Mouse (Mus musculus) lung, embryonic 16.5 days (tissue): ENCODE data around the gene Dusp14. TPM values are rescaled to one million over a fixed set of nuclear protein-coding genes. Genes with fewer than 3 reads are reported as not detected.

ENCODE experiments used
- ATAC-seq: fragments of 200-750 bp; cut with Nextera tagmentation; 2 replicates; pipeline ENCODE4 v1.8.0; 2017; ENCODE audit warnings: low read depth, mild to moderate bottlenecking, moderate library complexity
- H3K27ac ChIP-seq: fragments of 300-500 bp; sonication (generic); 2 replicates; pipeline ENCODE4 v1.5.1; 2014; ENCODE audit warnings: mild to moderate bottlenecking, control low read depth, low read length
- H3K27me3 ChIP-seq: fragments of 300-500 bp; sonication (generic); 2 replicates; pipeline ENCODE4 v1.6.1; 2014; ENCODE audit warnings: low read depth, low read length, mixed read lengths; ENCODE audit not compliant: control insufficient read depth, insufficient read depth
- H3K36me3 ChIP-seq: fragments of 300-500 bp; sonication (generic); 2 replicates; pipeline ENCODE4 v1.6.1; 2014; ENCODE audit warnings: low read length; ENCODE audit not compliant: control insufficient read depth, insufficient read depth
- H3K4me1 ChIP-seq: fragments of 300-500 bp; sonication (generic); replicated peaks from 2 replicates; pipeline ENCODE4 v1.6.1; 2014; ENCODE audit warnings: low read length, mixed read lengths; ENCODE audit not compliant: control insufficient read depth, insufficient read depth
- H3K4me2 ChIP-seq: fragments of 300-500 bp; sonication (generic); 2 replicates; pipeline ENCODE4 v1.6.1; 2014; ENCODE audit warnings: low read depth, low read length, control low read depth
- H3K4me3 ChIP-seq: fragments of 300-500 bp; sonication (generic); 2 replicates; pipeline ENCODE4 v1.5.1; 2014; ENCODE audit warnings: mild to moderate bottlenecking, low read length, control low read depth
- H3K9ac ChIP-seq: fragments of 300-500 bp; sonication (generic); 2 replicates; pipeline ENCODE4 v1.6.1; 2014; ENCODE audit warnings: low read length, control low read depth
- H3K9me3 ChIP-seq: fragments of 300-500 bp; sonication (generic); 2 replicates; pipeline ENCODE4 v1.6.1; 2016; ENCODE audit warnings: low read length; ENCODE audit not compliant: control insufficient read depth
- WGBS: fragments of 180-500 bp; shearing (Covaris S2); extraction: QIAGEN DNeasy Blood & Tissue Kit; methylation state at CpG from one replicate; pipeline ENCODE4 v1.1.7; 2014; 5-methylcytosine and 5-hydroxymethylcytosine counted together
- polyA plus RNA-seq: library from polyadenylated mRNA; unstranded; fragments of >200 nt; fragmentation: Nextera tagmentation; extraction: Ambion mirVana; gene quantifications from 2 replicates; pipeline ENCODE4 v1.2.1, GENCODE M21; 2015

Dusp14 gene
- polyA plus RNA-seq, 1 experiment from 2014 or later, result 26.1 TPM

DNA sequence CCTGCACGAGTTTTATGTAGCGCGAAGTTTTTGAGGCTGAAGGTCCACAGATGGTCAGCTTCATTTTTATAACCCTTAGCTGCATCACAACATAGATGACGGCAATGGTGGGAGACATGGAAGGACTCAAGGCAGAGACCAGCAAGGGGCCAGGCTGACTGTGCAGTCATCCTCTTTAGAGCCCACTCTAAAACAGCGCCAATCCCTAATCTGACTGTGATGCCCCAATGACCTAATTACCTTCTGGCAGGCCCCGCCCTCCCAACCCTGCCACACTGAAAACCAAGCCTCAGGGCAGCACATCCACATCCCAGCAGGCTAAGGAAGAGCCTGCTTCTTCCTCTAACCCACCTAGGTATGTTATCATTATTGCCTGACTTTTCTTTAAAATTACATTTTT, 8.4 kb downstream of the Dusp14 start:
- Histone ChIP-seq H3K9ac (no peak overlapping the region), H3K4me3 (no peak overlapping the region), H3K4me1 (peaks cover 3% of the 10 kb centered on the region; the same call in 1 of the 2 replicates), H3K36me3 (no peaks in the 10 kb centered on the region), H3K27ac (no peak overlapping the region), H3K9me3 (no peaks in the 10 kb centered on the region), H3K27me3 (no peaks in the 10 kb centered on the region), H3K4me2 (no peak overlapping the region)
- ATAC-seq, result no peak
- 75% methylated on average over 6 of the region's 6 CpGs for WGBS

GRCm38 (mm10) chr11:84059784-84060183, 9.3 kb downstream of the Dusp14 start:
- WGBS, result 93% methylated on average over 2 of the region's 2 CpGs
- H3K4me3 ChIP-seq, result no peak overlapping the region
- no peak overlapping the region for H3K27ac ChIP-seq
- no peaks in the 10 kb centered on the region for H3K36me3 ChIP-seq
- H3K4me2 ChIP-seq, result no peak overlapping the region
- no peak overlapping the region for H3K9ac ChIP-seq
- H3K27me3 ChIP-seq, result no peaks in the 10 kb centered on the region
- ATAC-seq, result no peak
- H3K4me1 ChIP-seq, result peaks cover 2% of the 10 kb centered on the region; the same call in 1 of the 2 replicates
- H3K9me3 ChIP-seq, result no peaks in the 10 kb centered on the region

DNA sequence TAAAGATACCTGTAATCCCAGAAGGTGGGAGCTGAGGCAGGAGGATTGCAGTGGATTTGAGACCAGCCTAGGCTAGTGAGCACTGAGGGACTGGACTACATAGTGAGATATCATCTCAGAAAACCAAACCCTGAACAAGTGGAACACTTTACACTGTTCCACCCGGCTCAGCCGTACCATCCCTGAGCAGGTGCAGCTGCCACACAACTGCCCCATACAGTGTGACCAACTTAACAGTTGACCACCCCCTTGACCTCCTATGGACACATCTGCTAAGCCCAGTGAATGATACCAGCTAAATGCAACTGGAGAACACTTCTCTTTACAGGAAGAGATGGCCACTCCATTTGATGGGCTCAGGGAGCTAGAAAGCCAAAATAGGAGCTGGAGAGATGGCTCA, 11.6 kb downstream of the Dusp14 start:
- Histone ChIP-seq H3K9ac (no peak overlapping the region), H3K4me3 (no peak overlapping the region), H3K9me3 (no peaks in the 10 kb centered on the region), H3K27me3 (no peaks in the 10 kb centered on the region), H3K4me1 (peaks cover 6% of the 10 kb centered on the region), H3K27ac (no peak overlapping the region), H3K36me3 (no peaks in the 10 kb centered on the region), H3K4me2 (no peak overlapping the region)
- 91% methylated on average over 2 of the region's 2 CpGs for WGBS
- no peak for ATAC-seq

- Histone ChIP-seq H3K27ac (no peak overlapping the region; the same call in 1 of the 2 replicates), H3K4me3 (no peak overlapping the region), H3K4me2 (no peak overlapping the region), H3K9ac (no peak overlapping the region), H3K27me3 (no peaks in the 10 kb centered on the region), H3K36me3 (no peaks in the 10 kb centered on the region), H3K9me3 (no peaks in the 10 kb centered on the region), H3K4me1 (peaks cover 10% of the 10 kb centered on the region)
- ATAC-seq, result peak; percentile 11; the same call in 1 of the 2 replicates
- 63% methylated on average over 10 of the region's 10 CpGs for WGBS
Measured at GRCm38 (mm10) chr11:84053524-84054163, 15.4 kb downstream of the Dusp14 start.

DNA sequence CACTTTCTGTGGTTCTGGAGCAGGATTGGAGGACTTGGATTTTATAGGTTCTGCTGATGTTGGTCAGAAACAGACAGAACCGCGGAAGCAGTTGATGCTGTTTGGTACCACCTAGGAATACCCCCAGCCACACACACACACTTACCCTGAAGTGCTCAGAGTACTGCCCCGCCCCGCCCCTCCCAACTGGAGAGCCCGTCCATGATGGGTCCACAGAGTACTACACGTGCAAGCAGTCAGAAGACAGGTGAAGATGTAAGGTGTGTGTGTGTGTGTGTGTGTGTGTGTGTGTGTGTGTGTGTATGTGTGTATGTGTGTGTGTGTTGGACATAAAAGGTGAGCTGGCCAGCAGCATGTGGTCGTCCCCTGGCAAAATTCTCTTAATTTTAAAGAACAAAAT, 16.0 kb downstream of the Dusp14 start:
- Histone ChIP-seq H3K4me2 (no peak overlapping the region), H3K27ac (no peak overlapping the region), H3K27me3 (no peaks in the 10 kb centered on the region), H3K4me3 (no peak overlapping the region), H3K9ac (no peak overlapping the region), H3K9me3 (no peaks in the 10 kb centered on the region), H3K4me1 (peaks cover 12% of the 10 kb centered on the region), H3K36me3 (no peaks in the 10 kb centered on the region)
- 83% methylated on average over 7 of the region's 7 CpGs for whole genome bisulfite sequencing
- no peak for ATAC-seq

DNA sequence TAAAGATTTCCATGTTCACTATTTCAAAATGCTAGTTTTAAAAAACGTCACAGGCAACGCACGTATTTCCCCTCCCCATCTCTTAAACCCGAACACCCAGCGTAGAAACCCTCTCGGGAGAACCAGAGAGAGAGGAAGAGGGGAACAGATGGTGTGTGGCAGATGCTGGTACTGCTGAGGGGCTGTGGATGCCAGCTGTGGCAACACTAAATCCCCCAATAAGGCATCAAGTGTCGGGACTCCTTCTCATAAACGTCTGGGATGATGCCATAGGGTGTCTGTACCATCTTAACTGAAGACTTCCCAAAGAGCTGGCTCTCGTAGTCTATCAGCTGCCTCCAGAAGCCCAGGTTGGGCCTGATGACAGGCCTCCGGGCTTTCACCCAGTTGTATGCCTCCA, 20.6 kb downstream of the Dusp14 start:
- H3K4me1 ChIP-seq, result peaks cover 10% of the 10 kb centered on the region
- ATAC-seq, result no peak
- H3K27ac ChIP-seq, result no peak overlapping the region
- H3K9ac ChIP-seq, result no peak overlapping the region
- no peaks in the 10 kb centered on the region for H3K27me3 ChIP-seq
- WGBS, result 70% methylated on average over 10 of the region's 10 CpGs
- no peak overlapping the region for H3K4me2 ChIP-seq
- H3K9me3 ChIP-seq, result no peaks in the 10 kb centered on the region
- no peak overlapping the region for H3K4me3 ChIP-seq
- no peaks in the 10 kb centered on the region for H3K36me3 ChIP-seq

DNA sequence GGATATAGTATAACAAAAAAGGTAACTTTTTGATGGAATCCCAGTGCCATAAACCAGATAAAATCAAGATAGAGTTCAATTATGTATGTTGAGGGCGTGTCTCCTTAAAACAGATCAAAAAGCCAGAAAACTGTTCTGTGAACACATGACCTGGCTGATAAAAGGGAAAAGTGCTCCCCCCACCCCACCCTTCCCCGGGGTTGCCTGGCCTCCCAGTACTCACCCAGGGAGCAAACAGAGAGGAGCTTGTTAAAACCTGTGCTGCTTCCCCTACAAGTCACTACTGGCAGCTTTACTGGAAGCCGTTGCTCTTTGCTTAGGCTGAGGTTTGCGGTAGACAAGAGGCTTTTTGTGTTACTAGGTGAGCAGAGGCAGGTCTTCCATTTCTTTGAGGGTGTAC, 21.8 kb downstream of the Dusp14 start:
- peak overlapping the region; percentile 26 for H3K27ac ChIP-seq
- H3K36me3 ChIP-seq, result no peaks in the 10 kb centered on the region
- H3K9ac ChIP-seq, result no peak overlapping the region
- WGBS, result 50% methylated on average over 4 of the region's 4 CpGs
- no peak overlapping the region for H3K4me3 ChIP-seq
- peaks cover 9% of the 10 kb centered on the region; the same call in 1 of the 2 replicates for H3K4me1 ChIP-seq
- no peaks in the 10 kb centered on the region for H3K9me3 ChIP-seq
- no peak overlapping the region for H3K4me2 ChIP-seq
- peak; percentile 37; the same call in 1 of the 2 replicates for ATAC-seq
- no peaks in the 10 kb centered on the region for H3K27me3 ChIP-seq

- no peak for ATAC-seq
- 21% methylated on average over 1 of the region's 1 CpGs for WGBS
- H3K27me3 ChIP-seq, result no peaks in the 10 kb centered on the region
- H3K9me3 ChIP-seq, result no peaks in the 10 kb centered on the region
- no peak overlapping the region for H3K4me2 ChIP-seq
- no peak overlapping the region for H3K9ac ChIP-seq
- no peak overlapping the region for H3K27ac ChIP-seq
- H3K36me3 ChIP-seq, result no peaks in the 10 kb centered on the region; the same call in 1 of the 2 replicates
- H3K4me3 ChIP-seq, result no peak overlapping the region
- peaks cover 9% of the 10 kb centered on the region; the same call in 1 of the 2 replicates for H3K4me1 ChIP-seq
Measured at GRCm38 (mm10) chr11:84044988-84045387, 24.1 kb downstream of the Dusp14 start.

DNA sequence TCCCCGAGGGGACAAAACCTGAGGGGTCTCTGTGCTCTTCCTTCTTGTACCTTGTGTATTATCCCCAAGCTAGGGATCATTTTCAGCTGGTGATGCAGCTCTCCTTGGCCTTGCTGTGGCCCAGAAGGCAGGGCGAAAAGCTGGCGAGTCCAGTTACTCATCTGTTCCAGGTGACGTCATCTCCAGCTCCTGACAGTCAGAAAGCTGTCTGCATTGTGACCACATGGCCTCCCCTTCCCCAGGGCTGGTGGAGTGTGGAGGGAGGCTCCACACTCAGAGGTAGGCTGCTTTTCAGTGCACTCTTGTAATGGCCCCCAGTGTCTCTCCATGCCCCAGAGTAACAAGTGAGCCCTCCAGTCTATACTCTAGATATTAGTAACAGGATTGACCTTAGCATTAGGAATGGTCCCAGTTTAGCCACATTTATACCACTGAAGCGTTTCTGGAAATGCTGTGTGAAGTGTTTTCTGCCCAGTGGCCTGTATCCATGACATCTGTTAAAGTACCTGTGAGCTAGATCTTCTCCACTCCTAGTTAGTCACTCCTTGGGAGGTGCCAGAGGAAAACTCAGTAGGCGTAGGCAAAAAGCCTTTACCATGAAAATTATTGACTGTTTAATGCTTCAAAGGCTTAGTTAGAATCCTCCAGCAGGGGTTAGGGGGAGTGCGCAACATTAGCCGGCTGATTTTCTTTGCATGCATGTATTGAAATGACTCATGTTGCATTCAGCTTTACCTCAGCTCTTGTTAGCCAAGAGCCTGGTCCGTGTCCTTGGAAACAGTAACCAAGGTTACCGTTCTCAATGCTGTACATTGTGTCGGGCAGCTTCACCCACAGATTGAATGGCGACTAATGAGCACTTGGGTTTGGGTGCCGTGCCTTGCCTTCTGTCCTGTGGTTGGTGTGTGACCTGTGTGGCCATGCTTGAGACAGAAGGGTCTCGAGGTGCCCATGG, 26.0 kb downstream of the Dusp14 start:
- Histone ChIP-seq H3K4me2 (no peak overlapping the region), H3K4me1 (peaks cover 3% of the 10 kb centered on the region; the same call in 1 of the 2 replicates), H3K27ac (no peak overlapping the region), H3K36me3 (no peaks in the 10 kb centered on the region; the same call in 1 of the 2 replicates), H3K9ac (no peak overlapping the region), H3K27me3 (no peaks in the 10 kb centered on the region), H3K4me3 (no peak overlapping the region), H3K9me3 (no peaks in the 10 kb centered on the region)
- WGBS, result 55% methylated on average over 14 of the region's 14 CpGs
- ATAC-seq, result peak; percentile 48; the same call in 1 of the 2 replicates
